Mouse (Mus musculus) adrenal gland, adult 10 weeks (tissue): Measurements from ENCODE around the gene Zfp830. TPM values are rescaled to one million over a fixed set of nuclear protein-coding genes. Genes with fewer than 3 reads are reported as not detected.

ENCODE experiments used
- polyA plus RNA-seq: library from polyadenylated mRNA; stranded (reverse); fragments of 350-450 nt; fragmentation: Illumina TruSeq; extraction: RNeasy Lipid Tissue Mini Kit (QIAGEN cat#74804); gene quantifications from one replicate; pipeline ENCODE4 v1.2.3, GENCODE M21; 2014; ENCODE audit warnings: low read depth, low replicate concordance

The Zfp830 gene
- 18.5 TPM for polyA plus RNA-seq

GRCm38 (mm10) chr11:82763742-82764437, at the start of gene Zfp830, which contains the start of gene Cct6b:
Zfp830 (plus strand) TSS chr11:82764345.
Cct6b (minus strand) TSS chr11:82764321.

GRCm38 (mm10) chr11:82780983-82781903, 17.1 kb downstream of the Zfp830 start, which contains the start of gene Lig3:
Lig3 (plus strand) TSS chr11:82781108.

Other genes starting within 250 kb of the Zfp830 start
- gene Cct6b, start within 50 bp of the Zfp830 start, polyA plus RNA-seq = 1.2 TPM
- gene Lig3, start 16.8 kb downstream of the Zfp830 start, polyA plus RNA-seq = 16.8 TPM
- 7.7 TPM for gene Rffl, start 106.9 kb downstream of the Zfp830 start, polyA plus RNA-seq
- 7.1 TPM for gene Rad51d, start 126.3 kb downstream of the Zfp830 start, polyA plus RNA-seq
- gene Fndc8, start 127.8 kb downstream of the Zfp830 start, polyA plus RNA-seq = not detected
- gene Nle1, start 144.1 kb downstream of the Zfp830 start, polyA plus RNA-seq = 6.9 TPM
- gene Unc45b, start 146.2 kb downstream of the Zfp830 start, polyA plus RNA-seq = 1.9 TPM
- gene Slfn5, start 187.0 kb downstream of the Zfp830 start, polyA plus RNA-seq = 57.6 TPM
- gene Slfn9, start 227.5 kb downstream of the Zfp830 start, polyA plus RNA-seq = 62.3 TPM